In genomic region chr19:40696116-40696515, GRCm38 (mm10) we compare ENCODE assay signal across 22 mouse cellular contexts. TPM values are rescaled to one million over a fixed set of nuclear protein-coding genes. Genes with fewer than 3 reads are reported as not detected.
"Had no signal": no experiment of that assay in that cellular context is flagged by ENCODE, and none has a peak within 500 bp of the region (broad histone marks: within the 10 kb centered on the region; RNA-seq: fewer than 3 reads in every experiment).

No protein-coding gene starts in this region.

- H3K4me3 ChIP-seq: kidney, embryonic 15.5 days; limb, embryonic 10.5 days; limb, embryonic 13.5 days; liver, embryonic 12.5 days; liver, embryonic 15.5 days; lung, embryonic 15.5 days; midbrain, embryonic 13.5 days; myocyte; neural tube, embryonic 13.5 days had no signal

- DNase-seq: kidney, adult 8-10 months; kidney, postnatal 14 days; kidney, postnatal 4 days; liver; lung, adult 18-20 months; lung, postnatal 10 days; lung, postnatal 4 days; retina, postnatal 1 day; right cerebral cortex, postnatal 14 days; right cerebral cortex, postnatal 4 days; thymus, adult 18-20 months; thymus, postnatal 36 days had no signal

- H3K27ac ChIP-seq: kidney, embryonic 15.5 days; limb, embryonic 10.5 days; limb, embryonic 13.5 days; liver, embryonic 12.5 days; liver, embryonic 15.5 days; lung, embryonic 15.5 days; midbrain, embryonic 13.5 days; neural tube, embryonic 13.5 days had no signal

RNA-seq across cellular contexts. Expression of gene Cc2d2b, which starts 52.4 kb away (rescaled TPM):
- total RNA-seq: monocyte, adult 5-6 weeks had no signal
